Comparison of ENCODE assay signal across 8 mouse cellular contexts in genomic region chr14:78482385-78483231, GRCm38 (mm10). TPM values are rescaled to one million over a fixed set of nuclear protein-coding genes. Genes with fewer than 3 reads are reported as not detected.
DNase-seq lines count a peak whose midpoint lies in the region; ATAC-seq lines count a peak whose summit lies in the region.

No protein-coding gene starts in this region.

- no peaks in the 10 kb centered on the region for H3K36me3 ChIP-seq in forebrain, embryonic 13.5 days (ENCODE audit: poor library complexity, severe bottlenecking)
- no peaks in the 10 kb centered on the region for H3K36me3 ChIP-seq in hindbrain, embryonic 14.5 days (replicated peaks; ENCODE audit: control insufficient read depth, insufficient read depth)

- H3K4me1 ChIP-seq in forebrain, embryonic 13.5 days: peaks cover 3% of the 10 kb centered on the region
- H3K4me1 ChIP-seq in hindbrain, embryonic 14.5 days (replicated peaks; ENCODE audit: control insufficient read depth, insufficient read depth, low read length): no peaks in the 10 kb centered on the region; the same call in 1 of the 2 replicates

- no peaks in the 10 kb centered on the region for H3K9me3 ChIP-seq in forebrain, embryonic 13.5 days (replicated peaks)
- H3K9me3 ChIP-seq in hindbrain, embryonic 14.5 days (ENCODE audit: control insufficient read depth, low read length): no peaks in the 10 kb centered on the region

- H3K27ac ChIP-seq in forebrain, embryonic 13.5 days: no peak overlapping the region
- no peak overlapping the region for H3K27ac ChIP-seq in hindbrain, embryonic 14.5 days

- H3K4me2 ChIP-seq in forebrain, embryonic 13.5 days: peak overlapping the region; percentile 17; the same call in 1 of the 2 replicates
- no peak overlapping the region for H3K4me2 ChIP-seq in hindbrain, embryonic 14.5 days (replicated peaks)

- H3K9ac ChIP-seq in forebrain, embryonic 13.5 days: no peak overlapping the region
- H3K9ac ChIP-seq in hindbrain, embryonic 14.5 days: no peak overlapping the region

- 19% methylated on average over 14 of the region's 14 CpGs for WGBS in forebrain, embryonic 13.5 days
- 22% methylated on average over 14 of the region's 14 CpGs for WGBS in hindbrain, embryonic 14.5 days

- no peak overlapping the region for H3K4me3 ChIP-seq in forebrain, embryonic 13.5 days
- no peak overlapping the region for H3K4me3 ChIP-seq in hindbrain, embryonic 14.5 days (replicated peaks; ENCODE audit: low read length)

- peak; percentile 93 for ATAC-seq in forebrain, embryonic 13.5 days
- peak; percentile 87; the same call in 1 of the 2 replicates for ATAC-seq in hindbrain, embryonic 14.5 days (ENCODE audit: low FRiP score)

- peak; percentile 17 for DNase-seq in MN1 (ENCODE audit: low spot score)
- DNase-seq in brain, embryonic 18.5 days (ENCODE audit: low read depth, low spot score): peak; percentile 55
- DNase-seq in hindbrain, embryonic 14.5 days (ENCODE audit: low spot score): peak; percentile 73
- DNase-seq in left cerebral cortex, adult 11 months (ENCODE audit: low spot score): peak; percentile 50
- DNase-seq in lung, postnatal 14 days: peak; percentile 40
- DNase-seq in right cerebral cortex, adult 18-20 months: peak; percentile 76
- DNase-seq in c-Kit-positive CD71-positive TER-119-positive erythroid progenitor cells, embryonic 14.5 days (ENCODE audit: low spot score): no peak

- H3K27me3 ChIP-seq in forebrain, embryonic 13.5 days: no peaks in the 10 kb centered on the region
- no peaks in the 10 kb centered on the region for H3K27me3 ChIP-seq in hindbrain, embryonic 14.5 days (ENCODE audit: control insufficient read depth, insufficient read depth, low read length)

RNA-seq across cellular contexts. Expression of gene Akap11, which starts 54.0 kb away (rescaled TPM):
- 30.2 and 34.9 TPM in 2 replicates for polyA plus RNA-seq in forebrain, embryonic 13.5 days (2015; fragmentation: Nextera tagmentation; extraction: Ambion mirVana)
- polyA plus RNA-seq in hindbrain, embryonic 14.5 days (2014; fragmentation: Nextera tagmentation; extraction: Ambion mirVana): 34.5 and 36.7 TPM in 2 replicates
